Mouse (Mus musculus) T-cell, adult 2 months (primary cell): Measurements from ENCODE around the gene Gm10229.
"Not testable (repeated sequence)": the region's sequence is repeated elsewhere in the genome, so short reads cannot be mapped to it uniquely, and the experiment has no call there.

ENCODE experiments used
- DNase-seq: peaks from one replicate; pipeline ENCODE4 v3.0.0; 2022; ENCODE audit warnings: low spot score

Gm10229 gene

DNA sequence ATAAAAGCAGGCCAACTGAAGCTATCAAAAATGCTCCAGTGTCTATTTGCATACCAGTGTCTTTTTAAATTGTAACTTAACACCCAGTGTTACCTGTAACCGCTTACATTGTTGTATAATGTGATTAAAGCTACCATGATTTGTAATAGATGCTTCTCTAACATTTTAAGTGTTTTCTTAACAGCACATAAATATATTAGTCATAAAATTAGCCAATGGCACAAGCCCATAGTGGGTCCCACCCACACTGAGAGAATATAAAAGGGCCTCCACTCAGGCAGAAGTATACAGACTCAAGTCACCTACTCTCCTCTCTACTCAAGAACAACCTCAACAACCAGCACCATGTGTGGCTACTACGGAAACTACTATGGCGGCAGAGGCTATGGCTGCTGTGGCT lies at the start of gene Gm10229:
Gene Gm10229 (plus strand): TSS at position 301 of the 400 bp plus-strand sequence.
- DNase-seq: not testable (repeated sequence)

DNA sequence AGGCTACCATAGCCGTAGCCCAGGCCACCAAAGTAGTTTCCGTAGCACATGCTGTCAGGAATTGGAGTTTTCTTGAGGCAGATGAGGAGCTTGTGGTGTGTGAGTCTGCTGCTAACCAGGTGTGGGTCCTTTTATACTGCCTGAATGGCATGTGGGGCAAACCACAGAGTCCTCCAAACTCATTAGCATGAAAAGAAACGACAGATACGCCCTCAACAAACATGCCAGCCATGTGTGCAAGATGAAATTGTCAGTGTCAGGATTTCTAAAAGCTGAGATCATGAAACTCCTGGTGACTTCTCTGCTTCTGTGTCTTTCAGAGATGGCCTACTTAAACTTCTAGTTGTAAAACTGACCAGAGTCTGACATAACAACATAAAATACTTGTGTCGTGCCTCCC lies 4.4 kb upstream of the Gm10229 start, which contains the start of gene Krtap22-2:
Gene Krtap22-2 (minus strand): TSS at position 101 of the 400 bp plus-strand sequence.
- no peak for DNase-seq

DNA sequence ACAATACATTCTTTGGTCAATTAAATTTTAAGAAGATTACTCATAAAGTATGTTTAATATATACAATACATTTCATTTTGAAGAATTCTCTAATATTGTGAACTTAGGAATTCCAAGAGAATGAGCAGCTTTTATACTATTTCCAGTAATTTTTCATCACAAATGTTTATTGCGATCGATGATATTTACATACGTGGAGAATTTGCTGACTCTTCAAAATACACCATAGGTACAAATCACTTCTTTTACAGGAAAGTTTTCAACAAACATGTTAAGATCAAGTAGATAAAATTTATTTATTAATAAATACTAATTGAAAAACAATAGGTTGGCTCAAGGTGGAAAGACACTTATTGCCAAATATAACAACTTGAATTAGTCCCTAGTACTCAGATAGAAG lies 1.1 kb upstream of the Gm10229 start:
- no peak for DNase-seq

DNA sequence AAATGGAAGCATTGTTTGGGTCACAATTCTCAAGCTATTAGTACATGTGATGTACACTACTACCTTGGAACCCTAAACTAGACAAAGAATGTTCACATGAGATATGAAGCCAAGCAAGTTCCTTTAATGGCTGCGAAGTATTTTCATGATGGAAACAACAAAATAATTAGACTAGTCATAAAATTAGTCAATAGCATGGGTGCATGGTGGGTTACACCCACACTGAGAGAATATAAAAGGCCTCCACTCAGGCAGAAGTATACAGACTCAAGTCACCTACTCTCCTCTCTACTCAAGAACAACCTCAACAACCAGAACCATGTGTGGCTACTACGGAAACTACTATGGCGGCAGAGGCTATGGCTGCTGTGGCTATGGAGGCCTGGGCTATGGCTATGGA lies 16.3 kb downstream of the Gm10229 start, which contains the start of gene Krtap6-1:
Gene Krtap6-1 (plus strand): TSS at position 301 of the 400 bp plus-strand sequence.
- not testable (repeated sequence) for DNase-seq

DNA sequence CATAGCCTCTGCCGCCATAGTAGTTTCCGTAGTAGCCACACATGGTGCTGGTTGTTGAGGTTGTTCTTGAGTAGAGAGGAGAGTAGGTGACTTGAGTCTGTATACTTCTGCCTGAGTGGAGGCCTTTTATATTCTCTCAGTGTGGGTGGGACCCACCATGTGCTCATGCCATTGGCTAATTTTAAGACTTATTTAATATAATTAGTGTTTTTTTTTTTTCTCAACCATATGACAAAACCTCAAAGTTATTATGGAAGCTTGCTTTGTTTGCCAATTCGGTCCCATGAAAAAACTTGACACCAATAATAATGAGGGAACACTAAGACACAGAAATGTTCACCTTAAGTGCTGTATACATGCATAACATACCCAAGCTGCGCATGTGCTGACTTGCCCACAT lies 26.3 kb downstream of the Gm10229 start, which contains the start of gene Gm10228:
Gene Gm10228 (minus strand): TSS at position 101 of the 400 bp plus-strand sequence.
- DNase-seq: not testable (repeated sequence)

DNA sequence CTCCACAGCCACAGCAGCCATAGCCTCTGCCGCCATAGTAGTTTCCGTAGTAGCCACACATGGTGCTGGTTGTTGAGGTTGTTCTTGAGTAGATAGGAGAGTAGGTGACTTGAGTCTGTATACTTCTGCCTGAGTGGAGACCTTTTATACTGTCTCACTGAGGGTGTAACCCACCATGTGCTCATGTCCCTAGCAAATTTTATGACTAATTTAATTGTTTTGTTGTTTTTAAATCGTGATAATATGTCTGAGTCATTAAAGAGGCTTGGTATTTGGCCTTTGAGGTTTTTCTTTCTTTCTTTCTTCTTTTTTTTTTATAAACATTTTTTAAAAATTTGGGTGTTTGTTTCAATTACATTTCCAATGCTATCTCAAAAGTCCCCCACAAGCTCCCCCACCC lies 32.7 kb downstream of the Gm10229 start, which contains the start of gene Krtap6-5:
Gene Krtap6-5 (minus strand): TSS at position 101 of the 400 bp plus-strand sequence.
- no peak for DNase-seq

DNA sequence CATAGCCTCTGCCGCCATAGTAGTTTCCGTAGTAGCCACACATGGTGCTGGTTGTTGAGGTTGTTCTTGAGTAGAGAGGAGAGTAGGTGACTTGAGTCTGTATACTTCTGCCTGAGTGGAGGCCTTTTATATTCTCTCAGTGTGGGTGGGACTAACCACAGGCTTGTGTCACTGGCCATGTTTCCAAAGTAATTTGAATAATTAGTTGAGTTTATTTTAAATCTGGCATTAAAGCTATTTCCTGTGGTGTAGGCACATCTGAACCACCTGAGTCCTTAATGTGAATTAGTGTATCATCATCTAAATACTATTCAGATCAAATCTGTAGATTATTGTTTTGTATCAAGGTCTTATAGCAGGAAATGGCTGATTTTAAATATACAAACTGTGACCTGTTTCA lies 48.8 kb downstream of the Gm10229 start, which contains the start of gene 1110025L11Rik:
Gene 1110025L11Rik (minus strand): TSS at position 101 of the 400 bp plus-strand sequence.
- not testable (repeated sequence) for DNase-seq
